22 mouse cellular contexts compared by ENCODE assay signal in genomic region chr5:67537990-67538389, GRCm38 (mm10).
A peak's percentile ranks its signal among the peaks of the same experiment; 100 is the strongest.
DNase-seq lines count a peak whose midpoint lies in the region; ATAC-seq and TF ChIP-seq lines count a peak whose summit lies in the region.
"Had no signal": no experiment of that assay in that cellular context is flagged by ENCODE, and none has a peak within 500 bp of the region (broad histone marks: within the 10 kb centered on the region; RNA-seq: fewer than 3 reads in every experiment).

No protein-coding gene starts in this region.

- H3K9ac ChIP-seq in heart, postnatal 0 days (replicated peaks; ENCODE audit: low read depth, low read length): no peak overlapping the region
- H3K9ac ChIP-seq: embryonic facial prominence, embryonic 15.5 days; heart, embryonic 13.5 days; liver, embryonic 14.5 days had no signal

- TF ChIP-seq POLR2A in lung, adult 2 months (IDR thresholded peaks at IDR 0.05; ENCODE audit: borderline replicate concordance, extremely low read depth, low read depth, low read length): no peak

- 32% methylated on average over 5 of the region's 5 CpGs for WGBS in heart, postnatal 0 days
- 74% methylated on average over 5 of the region's 5 CpGs for WGBS in heart, embryonic 10.5 days
- WGBS in lung, adult 2 months: 75% methylated on average over 5 of the region's 5 CpGs

- H3K4me1 ChIP-seq in heart, postnatal 0 days (ENCODE audit: control insufficient read depth, insufficient read depth): 0 out of 2 replicates have a peak, but pooled peaks cover 4% of the 10 kb centered on the region
- peaks cover under 1% of the 10 kb centered on the region; the same call in 1 of the 2 replicates for H3K4me1 ChIP-seq in heart, embryonic 10.5 days
- H3K4me1 ChIP-seq in lung, adult 2 months (ENCODE audit: control insufficient read depth, insufficient read depth, low read length): no peaks in the 10 kb centered on the region

- ATAC-seq in heart, postnatal 0 days (ENCODE audit: insufficient read depth, low read depth): peak; percentile 51
- ATAC-seq: hindbrain, embryonic 16.5 days; midbrain, embryonic 16.5 days had no signal

- H3K9me3 ChIP-seq in heart, postnatal 0 days (replicated peaks; ENCODE audit: control insufficient read depth, low read length): no peaks in the 10 kb centered on the region
- H3K9me3 ChIP-seq in heart, embryonic 10.5 days: no peaks in the 10 kb centered on the region
- H3K9me3 ChIP-seq: embryonic facial prominence, embryonic 15.5 days; heart, embryonic 13.5 days; limb, embryonic 10.5 days; megakaryocyte, embryonic 14.5 days had no signal

- H3K36me3 ChIP-seq in heart, postnatal 0 days (replicated peaks; ENCODE audit: control insufficient read depth, insufficient read depth, low read length): no peaks in the 10 kb centered on the region
- no peaks in the 10 kb centered on the region for H3K36me3 ChIP-seq in heart, embryonic 10.5 days
- H3K36me3 ChIP-seq: embryonic facial prominence, embryonic 15.5 days; heart, embryonic 13.5 days; limb, embryonic 10.5 days had no signal

- TF ChIP-seq CTCF in heart, postnatal 0 days (IDR thresholded peaks at IDR 0.05; ENCODE audit: low read depth): no peak
- TF ChIP-seq CTCF in lung, adult 2 months (IDR thresholded peaks at IDR 0.05; ENCODE audit: insufficient read depth, low read length): no peak

- H3K4me2 ChIP-seq in heart, postnatal 0 days (ENCODE audit: low read depth, low read length): no peak overlapping the region
- H3K4me2 ChIP-seq: embryonic facial prominence, embryonic 15.5 days; heart, embryonic 13.5 days had no signal

- DNase-seq in heart, postnatal 0 days (ENCODE audit: low spot score): peak; percentile 36
- no peak for DNase-seq in heart, embryonic 10.5 days (ENCODE audit: low spot score)
- peak; percentile 68 to 80 for DNase-seq in kidney, postnatal 4 days
- DNase-seq in kidney, adult 8-10 months: no peak
- peak; percentile 21 to 57 for DNase-seq in lung, postnatal 4 days
- no peak for DNase-seq in lung, adult 2 months
- DNase-seq in Muller cell, postnatal 12 days (ENCODE audit: inconsistent ontology term): peak; percentile 42
- no peak for DNase-seq in ovary, postnatal 10 days (ENCODE audit: low spot score)
- DNase-seq: adrenal gland, postnatal 36 days; cerebellum, adult 9-11 months; embryo, embryonic 11 days; gastrocnemius, postnatal 14 days; kidney, adult 9 months; thymus, adult 18-20 months had no signal

- H3K27me3 ChIP-seq in heart, postnatal 0 days (ENCODE audit: control insufficient read depth, insufficient read depth, low read length): no peaks in the 10 kb centered on the region
- H3K27me3 ChIP-seq in heart, embryonic 10.5 days (ENCODE audit: insufficient read depth, poor library complexity, severe bottlenecking): no peaks in the 10 kb centered on the region
- H3K27me3 ChIP-seq: heart, embryonic 13.5 days had no signal

- no peak for TF ChIP-seq EP300 in heart, postnatal 0 days (IDR thresholded peaks at IDR 0.05; ENCODE audit: low read depth)

- no peak overlapping the region for H3K27ac ChIP-seq in heart, postnatal 0 days (ENCODE audit: low read depth)
- H3K27ac ChIP-seq in heart, embryonic 10.5 days: no peak overlapping the region
- H3K27ac ChIP-seq: embryonic facial prominence, embryonic 15.5 days; heart, embryonic 13.5 days; layer of hippocampus, adult 2 months; limb, embryonic 10.5 days; liver, embryonic 14.5 days had no signal

- no peak overlapping the region for H3K4me3 ChIP-seq in heart, postnatal 0 days (ENCODE audit: low read depth, low read length)
- H3K4me3 ChIP-seq in heart, embryonic 10.5 days: no peak overlapping the region
- H3K4me3 ChIP-seq in lung, adult 2 months (replicated peaks; ENCODE audit: extremely low read depth, low read depth, low read length): no peak overlapping the region
- H3K4me3 ChIP-seq: embryonic facial prominence, embryonic 15.5 days; heart, embryonic 13.5 days; layer of hippocampus, adult 2 months; limb, embryonic 10.5 days; megakaryocyte, embryonic 14.5 days had no signal

Comparison
In these comparisons a context has a peak if more than half of its experiments do, and no peak if none do; other contexts are left out.
1. DNase-seq: peak in heart, postnatal 0 days (single experiment), kidney, postnatal 4 days (2 of 2), lung, postnatal 4 days (2 of 2) and Muller cell, postnatal 12 days (single experiment); none in heart, embryonic 10.5 days (single experiment), kidney, adult 8-10 months (0 of 2), lung, adult 2 months (single experiment) and ovary, postnatal 10 days (single experiment).